Mouse (Mus musculus) stomach, embryonic 16.5 days (tissue): Measurements from ENCODE around the gene Mcts1. TPM values are rescaled to one million over a fixed set of nuclear protein-coding genes. Genes with fewer than 3 reads are reported as not detected.
A peak's percentile ranks its signal among the peaks of the same experiment; 100 is the strongest.

Experiments
- ATAC-seq: fragments of 200-750 bp; cut with Nextera tagmentation; 2 replicates; pipeline ENCODE4 v1.8.0; 2017; ENCODE audit warnings: moderate number of reproducible peaks, moderate TSS enrichment; ENCODE audit not compliant: insufficient read depth, low FRiP score
- H3K27ac ChIP-seq: fragments of 300-500 bp; sonication (generic); 2 replicates; pipeline ENCODE4 v1.5.1; 2014; ENCODE audit warnings: low read length
- H3K27me3 ChIP-seq: fragments of 300-500 bp; sonication (generic); 2 replicates; pipeline ENCODE4 v1.6.1; 2014; ENCODE audit warnings: low read length, control low read depth, mixed read lengths; ENCODE audit not compliant: control insufficient read depth, insufficient read depth
- H3K36me3 ChIP-seq: fragments of 300-500 bp; sonication (generic); 2 replicates; pipeline ENCODE4 v1.6.1; 2014; ENCODE audit warnings: low read length; ENCODE audit not compliant: control insufficient read depth, insufficient read depth
- H3K4me1 ChIP-seq: fragments of 300-500 bp; sonication (generic); 2 replicates; pipeline ENCODE4 v1.6.1; 2014; ENCODE audit warnings: low read length, control low read depth, mixed read lengths; ENCODE audit not compliant: control insufficient read depth, insufficient read depth
- H3K4me2 ChIP-seq: fragments of 300-500 bp; sonication (generic); 2 replicates; pipeline ENCODE4 v1.6.1; 2014; ENCODE audit warnings: low read depth, low read length, mixed read lengths
- H3K4me3 ChIP-seq: fragments of 300-500 bp; sonication (generic); replicated peaks from 2 replicates; pipeline ENCODE4 v1.5.1; 2014; ENCODE audit warnings: mild to moderate bottlenecking, low read length
- H3K9ac ChIP-seq: fragments of 300-500 bp; sonication (generic); 2 replicates; pipeline ENCODE4 v1.6.1; 2014; ENCODE audit warnings: low read length
- H3K9me3 ChIP-seq: fragments of 300-500 bp; sonication (generic); replicated peaks from 2 replicates; pipeline ENCODE4 v1.6.1; 2016; ENCODE audit warnings: low read length, control low read depth; ENCODE audit not compliant: control insufficient read depth
- WGBS: fragments of 180-500 bp; shearing (Covaris S2); extraction: QIAGEN DNeasy Blood & Tissue Kit; methylation state at CpG from one replicate; pipeline ENCODE4 v1.1.7; 2014; 5-methylcytosine and 5-hydroxymethylcytosine counted together
- polyA plus RNA-seq: library from polyadenylated mRNA; unstranded; fragments of >200 nt; fragmentation: Nextera tagmentation; extraction: Ambion mirVana; gene quantifications from 2 replicates; pipeline ENCODE4 v1.2.1, GENCODE M21; 2015

Mcts1 gene
- polyA plus RNA-seq, 1 experiment from 2014 or later: 93.6 TPM

DNA sequence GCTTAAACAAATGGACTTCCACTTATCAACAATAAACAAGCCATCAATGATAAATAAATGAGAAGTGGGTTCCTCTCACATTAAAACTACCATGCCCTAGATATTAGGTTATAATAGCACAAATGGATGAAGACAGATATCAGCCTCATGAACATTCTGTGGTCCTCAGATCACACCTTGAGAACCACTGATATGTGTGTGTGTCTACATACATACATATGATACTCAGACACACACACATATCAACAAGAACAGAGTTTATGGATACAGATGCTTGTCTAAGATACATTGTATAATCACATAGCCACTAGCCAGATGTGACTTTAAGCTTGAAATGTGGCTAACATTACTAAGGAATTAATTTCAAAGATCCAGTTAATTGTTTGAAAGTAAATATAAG, 17.1 kb upstream of the Mcts1 start:
- no peak for ATAC-seq
- H3K4me3 ChIP-seq: no peak overlapping the region
- no peaks in the 10 kb centered on the region for H3K9me3 ChIP-seq
- no peak overlapping the region for H3K27ac ChIP-seq
- no peaks in the 10 kb centered on the region for H3K36me3 ChIP-seq
- H3K4me2 ChIP-seq: no peak overlapping the region
- no peaks in the 10 kb centered on the region for H3K27me3 ChIP-seq
- H3K4me1 ChIP-seq: no peaks in the 10 kb centered on the region
- no peak overlapping the region for H3K9ac ChIP-seq

GRCm38 (mm10) chrX:38589827-38590226, 10.6 kb upstream of the Mcts1 start:
- Histone ChIP-seq H3K36me3 (no peaks in the 10 kb centered on the region), H3K9ac (no peak overlapping the region), H3K4me2 (no peak overlapping the region), H3K27me3 (no peaks in the 10 kb centered on the region), H3K27ac (no peak overlapping the region), H3K4me3 (no peak overlapping the region), H3K4me1 (no peaks in the 10 kb centered on the region), H3K9me3 (no peaks in the 10 kb centered on the region)
- 32% methylated on average over 4 of the region's 4 CpGs for WGBS
- ATAC-seq: no peak

DNA sequence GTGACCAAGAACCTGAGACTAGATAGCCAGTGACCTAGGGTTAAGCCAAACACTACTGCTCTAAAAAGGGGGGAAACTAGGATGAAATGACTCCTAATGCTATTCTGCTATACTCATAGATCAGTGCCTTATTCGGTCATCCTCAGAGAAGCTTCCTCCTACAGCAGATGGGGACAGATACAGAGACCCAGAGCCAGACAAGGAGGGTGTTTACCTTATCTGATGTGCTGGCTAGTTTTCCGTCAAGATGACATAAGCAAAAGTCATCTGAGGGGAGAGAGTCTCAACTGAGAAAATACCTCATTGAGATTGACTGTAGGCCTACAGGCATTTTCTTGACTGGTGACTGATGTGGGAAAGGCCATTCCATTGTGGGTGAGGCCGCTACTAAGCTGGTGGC, 8.6 kb upstream of the Mcts1 start:
- Histone ChIP-seq H3K36me3 (no peaks in the 10 kb centered on the region), H3K4me2 (no peak overlapping the region), H3K4me1 (no peaks in the 10 kb centered on the region), H3K4me3 (no peak overlapping the region), H3K27me3 (no peaks in the 10 kb centered on the region), H3K9me3 (no peaks in the 10 kb centered on the region), H3K27ac (no peak overlapping the region), H3K9ac (no peak overlapping the region)
- ATAC-seq: no peak
- WGBS: 84% methylated on average over 3 of the region's 3 CpGs

DNA sequence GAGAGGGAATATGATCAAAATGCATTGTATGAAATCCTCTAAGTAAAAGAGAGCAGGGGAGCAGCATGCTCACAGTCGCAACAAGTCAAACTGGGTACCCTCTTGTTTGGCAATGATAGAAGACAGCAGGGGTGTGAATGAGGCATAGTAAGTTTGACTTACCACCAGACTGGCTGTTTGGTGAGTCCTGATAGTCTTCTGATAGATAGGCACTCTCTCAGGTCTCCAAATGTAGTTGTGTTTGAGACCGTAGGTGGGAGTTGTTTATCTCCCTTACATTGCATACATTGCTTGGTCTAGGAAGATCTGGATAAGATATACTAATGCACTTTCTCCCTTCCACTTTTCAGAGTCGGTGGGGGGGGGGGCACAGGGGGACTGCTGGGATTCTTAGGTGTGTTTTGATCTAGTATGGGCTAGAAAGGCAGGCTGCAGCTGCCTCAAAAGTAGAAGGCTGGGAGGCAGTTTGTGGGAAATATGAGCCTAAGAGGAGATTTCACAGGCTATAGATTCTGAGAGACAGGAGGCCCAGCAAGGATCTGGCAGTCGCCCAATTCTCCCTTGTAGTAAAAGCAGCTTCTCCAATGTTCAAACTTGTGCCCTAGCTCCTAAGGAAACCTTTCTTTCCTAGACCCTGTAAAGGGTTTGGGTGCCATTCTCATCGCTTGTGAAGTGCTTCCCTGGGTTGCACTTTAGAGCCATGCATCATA, 7.0 kb upstream of the Mcts1 start:
- WGBS: 42% methylated on average over 5 of the region's 5 CpGs
- Histone ChIP-seq H3K4me1 (no peaks in the 10 kb centered on the region), H3K4me3 (no peak overlapping the region), H3K27ac (no peak overlapping the region), H3K9ac (no peak overlapping the region), H3K27me3 (no peaks in the 10 kb centered on the region), H3K4me2 (no peak overlapping the region), H3K9me3 (no peaks in the 10 kb centered on the region), H3K36me3 (no peaks in the 10 kb centered on the region)
- ATAC-seq: no peak

- Histone ChIP-seq H3K4me1 (no peaks in the 10 kb centered on the region), H3K27ac (peak overlapping the region; percentile 86), H3K27me3 (no peaks in the 10 kb centered on the region), H3K36me3 (no peaks in the 10 kb centered on the region), H3K4me3 (peak overlapping the region; percentile 56), H3K9ac (peak overlapping the region; percentile 61), H3K4me2 (peak overlapping the region; percentile 57), H3K9me3 (no peaks in the 10 kb centered on the region)
- peak; percentile 73; the same call in 1 of the 2 replicates for ATAC-seq
- 21% methylated on average over 3 of the region's 3 CpGs for WGBS
These were observed 604 bp downstream of the Mcts1 start for GRCm38 (mm10) chrX:38600995-38601369.

DNA sequence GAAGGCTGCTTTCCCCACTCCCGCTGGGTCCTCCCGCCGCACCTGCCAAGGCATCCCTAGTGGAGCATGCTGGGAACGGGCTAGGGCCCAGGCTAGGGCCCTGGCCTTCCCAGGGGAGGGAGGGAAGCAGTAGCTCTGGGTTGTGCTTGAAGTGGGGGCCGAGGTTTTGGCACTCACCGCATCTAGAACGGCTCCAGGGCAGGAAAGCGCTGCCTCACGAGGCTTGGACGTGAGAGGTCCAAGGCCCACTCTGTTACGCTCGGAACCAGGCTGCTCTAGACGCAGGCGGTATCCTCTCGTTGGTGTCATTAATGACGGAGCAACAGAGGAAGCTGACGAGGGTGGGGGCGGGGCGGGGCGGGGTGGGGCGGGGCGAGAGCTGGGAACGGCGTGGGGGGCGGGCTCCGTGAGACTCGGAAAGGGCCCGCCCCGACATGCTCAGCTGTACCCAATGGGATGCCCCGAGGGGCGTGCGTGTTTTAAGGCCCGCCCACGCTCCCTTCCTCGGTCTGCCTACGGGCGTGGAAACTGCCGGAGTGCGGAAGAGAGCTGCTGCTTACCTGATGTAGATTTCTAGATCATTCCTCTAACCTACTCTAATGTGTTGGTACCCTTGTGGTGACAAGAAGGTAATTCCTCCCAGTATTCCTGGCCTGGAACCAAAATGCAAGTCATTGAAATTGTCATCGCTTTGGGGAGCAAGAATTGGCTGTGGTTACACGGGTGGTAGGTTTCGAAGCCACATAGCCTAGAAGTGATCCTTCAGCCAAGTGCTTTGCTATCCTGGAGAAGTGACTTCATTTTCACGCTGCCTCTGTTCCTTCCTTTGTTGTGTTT, 34.6 kb downstream of the Mcts1 start, which contains the start of gene C1galt1c1:
Gene C1galt1c1 (minus strand): TSS at position 287 of the 837 bp plus-strand sequence.
- Histone ChIP-seq H3K4me1 (no peaks in the 10 kb centered on the region), H3K27ac (peak within 1 kb of the TSS; percentile 93), H3K9me3 (no peaks in the 10 kb centered on the region), H3K9ac (peak within 1 kb of the TSS; percentile 78), H3K4me2 (peak within 1 kb of the TSS; percentile 58), H3K4me3 (peak within 1 kb of the TSS; percentile 61), H3K36me3 (no peaks in the 10 kb centered on the region), H3K27me3 (no peaks in the 10 kb centered on the region)
- 11% methylated on average over 37 of the region's 43 CpGs for WGBS
- ATAC-seq: peak; percentile 99

- Histone ChIP-seq H3K9me3 (no peaks in the 10 kb centered on the region), H3K4me3 (peak overlapping the region; percentile 47), H3K36me3 (no peaks in the 10 kb centered on the region), H3K27me3 (no peaks in the 10 kb centered on the region), H3K4me2 (peak overlapping the region; percentile 58), H3K9ac (peak overlapping the region; percentile 58), H3K4me1 (no peaks in the 10 kb centered on the region), H3K27ac (peak overlapping the region; percentile 84)
- ATAC-seq: peak; percentile 31; the same call in 1 of the 2 replicates
These were observed 35.2 kb downstream of the Mcts1 start for GRCm38 (mm10) chrX:38635638-38635931.

- WGBS: 22% methylated on average over 4 of the region's 4 CpGs
- ATAC-seq: no peak
These were observed 41.1 kb downstream of the Mcts1 start for GRCm38 (mm10) chrX:38641435-38641834.

GRCm38 (mm10) chrX:38642183-38642582, 41.8 kb downstream of the Mcts1 start:
- 53% methylated on average over 4 of the region's 4 CpGs for WGBS
- no peak for ATAC-seq

More at GRCm38 (mm10) chrX:38641435-38641834, 41.1 kb downstream of the Mcts1 start:
- Histone ChIP-seq H3K36me3 (no peaks in the 10 kb centered on the region), H3K4me1 (no peaks in the 10 kb centered on the region), H3K4me3 (no peak overlapping the region), H3K9me3 (no peaks in the 10 kb centered on the region), H3K9ac (no peak overlapping the region), H3K27ac (no peak overlapping the region), H3K4me2 (no peak overlapping the region), H3K27me3 (no peaks in the 10 kb centered on the region)

More at GRCm38 (mm10) chrX:38642183-38642582, 41.8 kb downstream of the Mcts1 start:
- no peak overlapping the region for H3K9ac ChIP-seq
- no peaks in the 10 kb centered on the region for H3K4me1 ChIP-seq
- H3K27me3 ChIP-seq: no peaks in the 10 kb centered on the region
- H3K9me3 ChIP-seq: no peaks in the 10 kb centered on the region
- H3K36me3 ChIP-seq: no peaks in the 10 kb centered on the region
- H3K4me2 ChIP-seq: no peak overlapping the region
- no peak overlapping the region for H3K4me3 ChIP-seq
- H3K27ac ChIP-seq: no peak overlapping the region
